Mouse (Mus musculus): ENCODE measurements around the gene Cfdp1.

DNA sequence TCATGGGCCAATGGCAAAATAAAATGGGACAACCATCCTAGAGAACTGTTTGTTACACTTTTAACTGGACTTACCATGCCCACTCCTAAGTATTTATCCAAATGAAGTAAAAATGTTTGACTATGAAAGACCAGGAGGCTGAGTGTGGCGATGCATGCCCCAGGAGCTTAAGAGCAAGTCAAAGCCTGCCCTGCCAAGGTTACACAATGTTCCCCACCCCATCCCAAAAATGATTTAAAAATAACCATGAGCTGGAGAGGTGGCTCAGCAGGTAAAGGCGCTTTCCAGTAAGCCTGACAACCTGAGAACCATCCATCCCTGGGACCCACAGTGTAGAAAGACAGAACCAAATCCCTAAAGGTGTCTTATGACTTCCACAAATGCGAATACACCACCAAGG lies 35.5 kb downstream of the Cfdp1 start:
- TF ChIP-seq CTCF (IDR thresholded peaks at IDR 0.05; ENCODE audit: low read depth, low read length) = no peak
- no peak for TF ChIP-seq TAL1 (conservative IDR thresholded peaks at IDR 0.05; ENCODE audit: low read depth, low read length)
- TF ChIP-seq POLR2AphosphoS5 (IDR thresholded peaks at IDR 0.05; ENCODE audit: insufficient replicate concordance, low read depth, low read length) = no peak
- no peak for TF ChIP-seq GATA2 (IDR thresholded peaks at IDR 0.05; ENCODE audit: borderline replicate concordance, low read depth, low read length)
- TF ChIP-seq GATA1 (IDR thresholded peaks at IDR 0.05; ENCODE audit: borderline replicate concordance, low read length) = no peak
